Mouse (Mus musculus): Measurements from ENCODE around the gene Cby1. TPM values are rescaled to one million over a fixed set of nuclear protein-coding genes. Genes with fewer than 3 reads are reported as not detected.

Cby1 gene
- total RNA-seq, 4 experiments from 2014 or later, result 14.1 to 15.8 (median 14.4) TPM

DNA sequence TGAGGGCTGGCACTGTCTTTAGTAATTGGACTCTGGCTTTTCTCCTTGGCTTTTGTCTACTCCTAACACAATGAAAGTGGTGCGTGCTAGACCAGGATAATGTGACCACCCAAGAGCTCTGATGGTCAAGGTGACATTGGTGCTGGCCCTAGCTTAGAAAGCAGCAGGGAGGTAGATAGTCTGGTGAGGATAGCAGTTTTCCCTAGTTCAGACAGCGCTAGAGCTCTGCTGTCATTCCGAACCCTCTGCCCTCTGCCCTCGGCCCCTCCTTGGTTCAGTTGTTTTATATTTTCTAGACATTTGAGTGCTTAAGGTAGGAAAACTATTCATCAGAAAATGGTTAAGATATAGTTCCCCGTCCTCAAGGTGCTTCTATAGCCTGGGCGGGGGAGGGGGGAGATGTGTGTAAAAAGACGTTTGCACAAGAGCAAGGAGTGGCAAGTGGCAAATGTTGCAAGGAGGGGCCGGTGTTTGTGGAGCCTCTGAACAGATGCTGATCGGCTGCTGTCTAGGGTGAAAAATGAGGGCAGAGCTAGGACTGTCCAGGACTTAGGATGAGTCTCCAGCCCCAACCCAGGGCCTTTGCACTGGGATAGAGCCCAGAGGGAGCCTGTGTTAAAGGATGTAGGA is 38.7 kb downstream of the Cby1 start:
- no peak for DNase-seq (ENCODE audit: low spot score in 2 of 2)

DNA sequence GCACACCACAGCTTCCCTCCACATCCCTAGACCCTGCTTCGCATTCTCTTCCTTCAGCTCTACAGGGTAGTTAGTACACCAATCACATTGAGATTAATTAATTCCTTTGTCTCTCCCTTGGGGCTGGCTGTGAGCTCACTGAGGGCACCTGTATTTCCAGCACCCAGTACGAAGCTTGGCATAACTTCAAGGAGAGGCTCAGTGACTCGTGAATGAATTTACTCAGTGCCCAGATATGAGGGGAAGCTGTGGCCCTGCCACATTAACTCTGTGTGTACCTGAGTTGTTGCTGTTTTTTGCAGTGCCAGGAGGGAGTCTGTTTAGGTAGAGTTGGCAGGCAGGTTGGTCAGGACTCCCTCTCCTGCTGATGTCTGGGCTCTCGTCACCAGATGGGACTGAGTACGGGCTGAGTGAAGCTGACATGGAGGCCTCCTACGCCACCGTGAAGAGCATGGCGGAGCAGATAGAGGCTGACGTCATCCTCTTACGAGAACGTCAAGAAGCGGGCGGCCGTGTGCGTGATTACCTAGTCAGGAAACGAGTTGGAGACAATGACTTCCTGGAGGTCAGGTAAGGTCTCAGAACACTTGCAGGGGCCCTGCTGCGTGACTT is 47.7 kb downstream of the Cby1 start:
- no peak for DNase-seq (ENCODE audit: low spot score in 2 of 2)

- DNase-seq (ENCODE audit: low spot score in 2 of 2), result no peak
These were observed 49.3 kb downstream of the Cby1 start for GRCm38 (mm10) chr15:79708229-79708822.

DNA sequence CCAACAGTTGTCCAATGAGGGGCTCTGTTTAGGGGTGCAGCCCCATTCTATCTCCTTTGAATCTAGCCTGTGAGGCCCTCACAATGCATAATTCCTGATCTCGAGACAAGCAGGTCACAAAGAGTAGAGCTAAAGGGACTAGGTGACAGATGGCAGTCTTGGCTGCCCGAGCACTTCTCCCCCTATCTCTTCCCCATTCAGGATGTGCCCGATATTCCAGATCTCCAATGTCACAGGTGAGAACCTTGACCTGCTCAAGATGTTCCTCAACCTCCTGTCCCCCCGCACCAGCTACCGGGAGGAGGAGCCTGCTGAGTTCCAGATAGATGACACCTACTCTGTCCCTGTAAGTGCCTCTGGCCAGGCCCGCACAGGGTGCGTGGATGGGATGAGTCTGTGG is 56.6 kb downstream of the Cby1 start:
- DNase-seq (ENCODE audit: low spot score in 2 of 2), result no peak

- no peak for DNase-seq (ENCODE audit: low spot score in 2 of 2)
These were observed 57.7 kb downstream of the Cby1 start for GRCm38 (mm10) chr15:79716710-79717109.

Other genes starting within 250 kb of the Cby1 start
- gene Csnk1e, start 203.6 kb upstream of the Cby1 start, total RNA-seq (2022), result 10 to 100 TPM; 54.1 to 61.3 (median 59.2) TPM
- gene Kcnj4, start 154.0 kb upstream of the Cby1 start, total RNA-seq (2022), result under 1 TPM in 1 of 4 experiments, not detected in 3; 0.19 TPM
- gene Kdelr3, start 142.8 kb upstream of the Cby1 start, total RNA-seq (2022), result 1 to 10 TPM in 2 of 4 experiments, under 1 TPM in 2; 0.80 to 1.2 (median 1.0) TPM
- 10 to 100 TPM; 40.2 to 59.7 (median 49.7) TPM for gene Ddx17, start 112.5 kb upstream of the Cby1 start, total RNA-seq (2022)
- not detected for gene Dmc1, start 54.1 kb upstream of the Cby1 start, total RNA-seq (2022)
- gene Fam227a, start 243 bp upstream of the Cby1 start, total RNA-seq (2022), result 1 to 10 TPM in 1 of 4 experiments, under 1 TPM in 3; 0.27 to 1.1 (median 0.84) TPM
- 10 to 100 TPM; 56.0 to 62.6 (median 58.7) TPM for gene Tomm22, start 11.7 kb downstream of the Cby1 start, total RNA-seq (2022)
- 10 to 100 TPM; 10.2 to 18.0 (median 13.5) TPM for gene Josd1, start 28.7 kb downstream of the Cby1 start, total RNA-seq (2022)
- 10 to 100 TPM; 21.8 to 29.7 (median 24.0) TPM for gene Gtpbp1, start 31.6 kb downstream of the Cby1 start, total RNA-seq (2022)
- gene Sun2, start 83.3 kb downstream of the Cby1 start, total RNA-seq (2022), result 10 to 100 TPM; 76.6 to 84.7 (median 80.3) TPM
- gene Dnal4, start 118.7 kb downstream of the Cby1 start, total RNA-seq (2022), result 1 to 10 TPM; 4.8 to 6.5 (median 5.2) TPM
- under 1 TPM; 0.39 to 0.99 (median 0.64) TPM for gene Nptxr, start 145.6 kb downstream of the Cby1 start, total RNA-seq (2022)
- under 1 TPM in 2 of 4 experiments, not detected in 2; 0.32 to 0.47 TPM for gene Npcd, start 175.0 kb downstream of the Cby1 start, total RNA-seq (2022)
- gene Cbx6, start 175.5 kb downstream of the Cby1 start, total RNA-seq (2022), result 1 to 10 TPM; 6.1 to 8.5 (median 7.9) TPM
- 1 to 10 TPM; 1.4 to 2.4 (median 2.0) TPM for gene Apobec3, start 232.5 kb downstream of the Cby1 start, total RNA-seq (2022)